ENCODE assay signal across 28 mouse cellular contexts in genomic region chr8:119938481-119938880, GRCm38 (mm10). TPM values are rescaled to one million over a fixed set of nuclear protein-coding genes. Genes with fewer than 3 reads are reported as not detected.
A peak's percentile ranks its signal among the peaks of the same experiment; 100 is the strongest.
DNase-seq lines count a peak whose midpoint lies in the region; ATAC-seq and TF ChIP-seq lines count a peak whose summit lies in the region.
"Had no signal": no experiment of that assay in that cellular context is flagged by ENCODE, and none has a peak within 500 bp of the region (broad histone marks: within the 10 kb centered on the region; RNA-seq: fewer than 3 reads in every experiment).

No protein-coding gene starts in this region.

- H3K36me3 ChIP-seq in hindbrain, embryonic 10.5 days: peaks cover 97% of the 10 kb centered on the region
- peaks cover 23% of the 10 kb centered on the region for H3K36me3 ChIP-seq in hindbrain, postnatal 0 days (ENCODE audit: insufficient read depth, low read length)
- H3K36me3 ChIP-seq in neural tube, embryonic 15.5 days: peaks cover 35% of the 10 kb centered on the region

- intact Hi-C loops in left cerebral cortex, postnatal 36 days (cut with DNase I): no loop called here

- H3K9me3 ChIP-seq in hindbrain, embryonic 10.5 days: no peaks in the 10 kb centered on the region
- no peaks in the 10 kb centered on the region for H3K9me3 ChIP-seq in hindbrain, postnatal 0 days (ENCODE audit: low read length)
- H3K9me3 ChIP-seq in neural tube, embryonic 15.5 days (replicated peaks): no peaks in the 10 kb centered on the region
- H3K9me3 ChIP-seq: embryonic facial prominence, embryonic 10.5 days; embryonic facial prominence, embryonic 12.5 days; forebrain, embryonic 13.5 days; forebrain, embryonic 15.5 days; G1E had no signal

- H3K4me2 ChIP-seq in hindbrain, postnatal 0 days (ENCODE audit: low read depth, low read length): no peak overlapping the region
- no peak overlapping the region for H3K4me2 ChIP-seq in neural tube, embryonic 15.5 days
- H3K4me2 ChIP-seq: embryonic facial prominence, embryonic 12.5 days; forebrain, embryonic 13.5 days; forebrain, embryonic 15.5 days had no signal

- H3K27me3 ChIP-seq in hindbrain, embryonic 10.5 days (ENCODE audit: insufficient read depth, poor library complexity, severe bottlenecking): no peaks in the 10 kb centered on the region
- H3K27me3 ChIP-seq in hindbrain, postnatal 0 days (ENCODE audit: insufficient read depth, low read length): no peaks in the 10 kb centered on the region
- no peaks in the 10 kb centered on the region for H3K27me3 ChIP-seq in neural tube, embryonic 15.5 days (replicated peaks)
- H3K27me3 ChIP-seq: CH12.LX; embryonic facial prominence, embryonic 12.5 days; forebrain, embryonic 13.5 days; forebrain, embryonic 15.5 days; Patski had no signal

- H3K4me1 ChIP-seq in hindbrain, embryonic 10.5 days (replicated peaks): no peaks in the 10 kb centered on the region
- no peaks in the 10 kb centered on the region for H3K4me1 ChIP-seq in hindbrain, postnatal 0 days (ENCODE audit: insufficient read depth, low read length)
- peaks cover 23% of the 10 kb centered on the region for H3K4me1 ChIP-seq in neural tube, embryonic 15.5 days
- H3K4me1 ChIP-seq: embryonic facial prominence, embryonic 10.5 days; embryonic facial prominence, embryonic 12.5 days; forebrain, embryonic 13.5 days; forebrain, embryonic 15.5 days had no signal

- DNase-seq in hindbrain, embryonic 10.5 days (ENCODE audit: low spot score): no peak
- no peak for DNase-seq in hindbrain, postnatal 0 days (ENCODE audit: low spot score)
- DNase-seq in neural tube, embryonic 10.5 days (ENCODE audit: extremely low spot score, low spot score): no peak
- peak; percentile 49 for DNase-seq in R1 (ENCODE audit: low read depth, low spot score)
- no peak for DNase-seq in left cerebral cortex, postnatal 36 days (ENCODE audit: low spot score in 2 of 2)
- no peak for DNase-seq in retina, embryonic 14.5 days (ENCODE audit: low spot score)
- DNase-seq: adrenal gland, adult 8-10 months; adrenal gland, postnatal 14 days; adrenal gland, postnatal 36 days; B cell, adult 2 months; cerebellum, adult 11-12 months; cerebellum, adult 2 months; cerebellum, adult 9-10 months; cerebellum, postnatal 10 days; cerebellum, postnatal 25 days; forebrain, postnatal 0 days had no signal

- no peak overlapping the region for H3K4me3 ChIP-seq in hindbrain, embryonic 10.5 days
- no peak overlapping the region for H3K4me3 ChIP-seq in hindbrain, postnatal 0 days (ENCODE audit: low read length)
- H3K4me3 ChIP-seq in neural tube, embryonic 15.5 days (replicated peaks): no peak overlapping the region
- H3K4me3 ChIP-seq: embryonic facial prominence, embryonic 10.5 days; embryonic facial prominence, embryonic 12.5 days; forebrain, embryonic 13.5 days; forebrain, embryonic 15.5 days had no signal

- WGBS in hindbrain, embryonic 10.5 days: 88% methylated on average over 7 of the region's 7 CpGs
- 78% methylated on average over 7 of the region's 7 CpGs for WGBS in hindbrain, postnatal 0 days
- 81% methylated on average over 7 of the region's 7 CpGs for WGBS in neural tube, embryonic 15.5 days

- ATAC-seq in hindbrain, postnatal 0 days: no peak
- no peak for ATAC-seq in neural tube, embryonic 15.5 days (ENCODE audit: low FRiP score)
- ATAC-seq: activated CD4-positive, CD25-positive, alpha-beta regulatory T cell, adult 4 months; CD4-positive, CD25-positive, alpha-beta regulatory T cell, adult 4 months; forebrain, embryonic 13.5 days; forebrain, embryonic 15.5 days; forebrain, postnatal 0 days; Patski had no signal

- TF ChIP-seq CTCF in hindbrain, postnatal 0 days (IDR thresholded peaks at IDR 0.05; ENCODE audit: low read depth): no peak

- no peak overlapping the region for H3K9ac ChIP-seq in hindbrain, postnatal 0 days (replicated peaks; ENCODE audit: low read length)
- no peak overlapping the region for H3K9ac ChIP-seq in neural tube, embryonic 15.5 days (replicated peaks)
- H3K9ac ChIP-seq: embryonic facial prominence, embryonic 12.5 days; forebrain, embryonic 13.5 days; forebrain, embryonic 15.5 days; forebrain, postnatal 0 days had no signal

- 0 out of 2 replicates have a peak overlapping the region, but pooled peaks have one; percentile 35 for H3K27ac ChIP-seq in hindbrain, embryonic 10.5 days
- no peak overlapping the region for H3K27ac ChIP-seq in hindbrain, postnatal 0 days
- 0 out of 2 replicates have a peak overlapping the region, but pooled peaks have one; percentile 68 for H3K27ac ChIP-seq in neural tube, embryonic 15.5 days (replicated peaks)
- H3K27ac ChIP-seq: embryonic facial prominence, embryonic 10.5 days; embryonic facial prominence, embryonic 12.5 days; forebrain, embryonic 13.5 days; forebrain, embryonic 15.5 days had no signal

RNA-seq across cellular contexts. Expression of gene Gm20388, which starts 27.8 kb away (rescaled TPM):
- polyA plus RNA-seq in hindbrain, embryonic 10.5 days (2016; fragmentation: Nextera tagmentation; extraction: Ambion mirVana): 1.7 and 3.2 TPM in 2 replicates
- total RNA-seq in hindbrain, postnatal 0 days (2014; rRNA removed): 58.0 and 71.3 TPM in 2 replicates
- polyA plus RNA-seq in hindbrain, postnatal 0 days (2015; fragmentation: Nextera tagmentation; extraction: Ambion mirVana): not detected in 2 replicates
- polyA plus RNA-seq in neural tube, embryonic 15.5 days (2015; fragmentation: Nextera tagmentation; extraction: Ambion mirVana): 3.5 TPM in 1 of 2 replicates, not detected in the other
- total RNA-seq in left cerebral cortex, postnatal 36 days (2021): 10 to 100 TPM; 10.3 to 10.6 TPM
- polyA plus RNA-seq: embryonic facial prominence, embryonic 12.5 days; embryonic facial prominence, embryonic 14.5 days; forebrain, embryonic 11.5 days; forebrain, embryonic 15.5 days; forebrain, postnatal 0 days had no signal

RNA-seq across cellular contexts. Expression of gene Usp10, which starts 28.3 kb away (rescaled TPM):
- 182 and 219 TPM in 2 replicates for polyA plus RNA-seq in hindbrain, embryonic 10.5 days (2016; fragmentation: Nextera tagmentation; extraction: Ambion mirVana)
- 88.5 and 91.1 TPM in 2 replicates for total RNA-seq in hindbrain, postnatal 0 days (2014; rRNA removed)
- 89.0 and 94.2 TPM in 2 replicates for polyA plus RNA-seq in hindbrain, postnatal 0 days (2015; fragmentation: Nextera tagmentation; extraction: Ambion mirVana)
- 121 and 127 TPM in 2 replicates for polyA plus RNA-seq in neural tube, embryonic 15.5 days (2015; fragmentation: Nextera tagmentation; extraction: Ambion mirVana)
- total RNA-seq in left cerebral cortex, postnatal 36 days (2021): 10 to 100 TPM; 80.6 to 96.0 TPM

RNA-seq across cellular contexts. Expression of gene Crispld2, which starts 53.8 kb away (rescaled TPM):
- 3.8 and 4.6 TPM in 2 replicates for polyA plus RNA-seq in hindbrain, embryonic 10.5 days (2016; fragmentation: Nextera tagmentation; extraction: Ambion mirVana)
- 3.5 and 5.6 TPM in 2 replicates for total RNA-seq in hindbrain, postnatal 0 days (2014; rRNA removed)
- 2.5 and 2.6 TPM in 2 replicates for polyA plus RNA-seq in hindbrain, postnatal 0 days (2015; fragmentation: Nextera tagmentation; extraction: Ambion mirVana)
- polyA plus RNA-seq in neural tube, embryonic 15.5 days (2015; fragmentation: Nextera tagmentation; extraction: Ambion mirVana): 2.6 and 5.8 TPM in 2 replicates
- 1 to 10 TPM; 1.9 to 2.8 TPM for total RNA-seq in left cerebral cortex, postnatal 36 days (2021)
- total RNA-seq: CH12.LX had no signal
- polyA plus RNA-seq: activated CD4-positive, CD25-positive, alpha-beta regulatory T cell, adult 4 months had no signal
